Mouse (Mus musculus): ENCODE data around the gene Lrp2.

DNA sequence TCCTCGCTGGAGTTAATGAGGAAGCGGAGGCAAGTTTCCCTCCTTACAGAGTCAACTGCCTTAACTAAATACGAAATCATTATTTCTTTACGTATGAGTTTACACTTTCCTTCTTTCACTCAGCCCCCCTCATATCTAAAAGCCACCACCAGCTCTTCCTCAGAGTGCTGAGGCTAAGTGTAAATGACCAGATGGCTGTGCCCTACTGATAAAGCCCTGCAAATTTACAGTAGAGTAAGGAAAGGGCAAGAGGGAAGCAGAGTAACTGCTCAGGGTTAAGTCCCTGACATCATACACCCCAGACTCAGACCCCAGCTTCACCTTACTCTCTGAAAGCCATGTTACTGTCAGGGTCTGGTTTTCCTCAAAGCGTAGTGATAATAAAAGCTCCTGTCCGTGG, 22.4 kb downstream of the Lrp2 start:
- TF ChIP-seq POLR2A (IDR thresholded peaks at IDR 0.05; ENCODE audit: borderline replicate concordance, low read depth, low read length) (no peak), CTCF (IDR thresholded peaks at IDR 0.05; ENCODE audit: low read depth, low read length) (no peak)

Data from bone marrow macrophage, adult 2 months (primary cell).